Mouse (Mus musculus) liver, embryonic 14.5 days (tissue): ENCODE measurements around the gene Dalrd3. TPM values are rescaled to one million over a fixed set of nuclear protein-coding genes. Genes with fewer than 3 reads are reported as not detected.

Experiments used
- ATAC-seq: fragments of 200-750 bp; cut with Nextera tagmentation; 2 replicates; pipeline ENCODE4 v1.8.0; 2017; ENCODE audit warnings: moderate number of reproducible peaks, mild to moderate bottlenecking, moderate library complexity; ENCODE audit not compliant: insufficient read depth
- DNase-seq, 3 experiments: peaks; one replicate each; pipeline ENCODE4 v3.0.0-alpha.2; 2012 to 2013; ENCODE audit warnings: low read depth in 3 of 3, low spot score in 3 of 3
- H3K27ac ChIP-seq: fragments of 300-500 bp; sonication (generic); 2 replicates; pipeline ENCODE4 v1.5.1; 2014; ENCODE audit warnings: moderate library complexity, mild to moderate bottlenecking, control low read depth, inconsistent platforms
- H3K27me3 ChIP-seq: fragments of 300-500 bp; sonication (generic); 2 replicates; pipeline ENCODE4 v1.6.1; 2014; ENCODE audit warnings: mild to moderate bottlenecking, low read length, moderate library complexity; ENCODE audit not compliant: control insufficient read depth, insufficient read depth
- H3K36me3 ChIP-seq: fragments of 300-500 bp; sonication (generic); replicated peaks from 2 replicates; pipeline ENCODE4 v1.6.1; 2014; ENCODE audit warnings: low read depth; ENCODE audit not compliant: control insufficient read depth, insufficient read depth
- H3K4me1 ChIP-seq, 2 experiments: fragments of 200-500 bp in 1 of 2; fragments of 300-500 bp in 1 of 2; sonication (generic) in 1 of 2; replicated peaks; 2 replicates each; pipeline ENCODE4 v1.6.1; 2012 to 2014; ENCODE audit warnings: antibody characterized with exemption in 1 of 2, inconsistent platforms in 1 of 2, low read length in 1 of 2; ENCODE audit not compliant: control insufficient read depth in 2 of 2, insufficient read depth in 2 of 2
- H3K4me2 ChIP-seq: fragments of 300-500 bp; sonication (generic); 2 replicates; pipeline ENCODE4 v1.6.1; 2014; ENCODE audit warnings: low read depth, mild to moderate bottlenecking, control low read depth, moderate library complexity
- H3K4me3 ChIP-seq, 2 experiments: fragments of 200-500 bp in 1 of 2; fragments of 300-500 bp in 1 of 2; sonication (generic) in 1 of 2; 2 replicates each; pipeline ENCODE4 v1.5.1; 2012 to 2014; ENCODE audit warnings: low read depth in 2 of 2, low read length in 2 of 2, mild to moderate bottlenecking in 2 of 2, control low read depth in 1 of 2, inconsistent platforms in 1 of 2, moderate library complexity in 1 of 2; ENCODE audit not compliant: insufficient read depth in 1 of 2
- H3K9ac ChIP-seq: fragments of 300-500 bp; sonication (generic); replicated peaks from 2 replicates; pipeline ENCODE4 v1.6.1; 2014; ENCODE audit warnings: mild to moderate bottlenecking, control low read depth, moderate library complexity
- H3K9me3 ChIP-seq: fragments of 300-500 bp; sonication (generic); 2 replicates; pipeline ENCODE4 v1.6.1; 2016; ENCODE audit warnings: low read length, mixed read lengths; ENCODE audit not compliant: control insufficient read depth
- CTCF ChIP-seq: IDR thresholded peaks from 2 replicates; pipeline ENCODE4 v1.5.1; 2016; ENCODE audit warnings: antibody characterized with exemption, low read depth, control low read depth
- EP300 ChIP-seq: IDR thresholded peaks from 2 replicates; pipeline ENCODE4 v1.6.1; 2016; ENCODE audit warnings: antibody characterized with exemption, low read depth
- whole genome bisulfite sequencing: fragments of 180-500 bp; shearing (Covaris S2); extraction: QIAGEN DNeasy Blood & Tissue Kit; methylation state at CpG from one replicate; pipeline ENCODE4 v1.1.7; 2014; ENCODE audit not compliant: insufficient replicate concordance; 5-methylcytosine and 5-hydroxymethylcytosine counted together
- polyA plus RNA-seq, 2 experiments: library from polyadenylated mRNA; depleted of rRNA in 1 of 2; stranded (reverse) in 1 of 2; unstranded in 1 of 2; fragments of >200 nt; fragmentation: Nextera tagmentation in 1 of 2; extraction: Ambion mirVana in 1 of 2; gene quantifications; 2 replicates each; pipeline versions ENCODE4 v1.2.1 to v1.2.3; 2012 to 2014

Dalrd3 gene
- polyA plus RNA-seq, 2 experiments: 26.4 to 43.8 TPM

GRCm38 (mm10) chr9:108531496-108531895 is 38.2 kb upstream of the Dalrd3 start:
- ATAC-seq: no peak
- no peak overlapping the region for H3K4me3 ChIP-seq
- no peak for DNase-seq
- no peak for TF ChIP-seq EP300
- TF ChIP-seq CTCF: no peak
- no peak overlapping the region for H3K27ac ChIP-seq
- no peak overlapping the region for H3K9ac ChIP-seq
- WGBS: 80% methylated on average over 1 of the region's 1 CpGs
- no peaks in the 10 kb centered on the region for H3K4me1 ChIP-seq
- no peaks in the 10 kb centered on the region for H3K9me3 ChIP-seq
- peaks cover 82% of the 10 kb centered on the region for H3K36me3 ChIP-seq
- no peaks in the 10 kb centered on the region for H3K27me3 ChIP-seq
- no peak overlapping the region for H3K4me2 ChIP-seq

DNA sequence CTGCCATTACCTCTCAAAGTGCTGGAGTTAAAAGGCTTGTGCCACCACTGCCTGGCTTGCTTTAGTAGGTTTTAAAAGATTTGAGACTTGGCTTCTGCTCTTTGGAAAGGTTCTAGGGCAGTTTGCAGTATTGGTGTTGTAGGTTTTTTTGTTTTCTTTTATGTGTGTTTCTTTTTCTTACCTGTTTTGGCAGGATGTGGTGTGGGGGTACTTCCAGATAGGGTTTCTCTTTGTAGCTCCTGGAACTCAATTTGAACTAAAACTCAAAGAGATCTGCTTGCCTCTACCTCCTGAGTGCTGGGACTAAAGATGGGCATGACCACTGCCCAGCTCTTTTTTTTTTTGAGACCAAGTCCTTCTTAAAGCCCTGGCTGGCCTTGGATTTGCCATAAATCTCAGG is 28.8 kb upstream of the Dalrd3 start:
- Histone ChIP-seq H3K4me1 (no peaks in the 10 kb centered on the region), H3K36me3 (peaks cover 77% of the 10 kb centered on the region), H3K27me3 (no peaks in the 10 kb centered on the region), H3K4me3 (no peak overlapping the region), H3K9me3 (no peaks in the 10 kb centered on the region), H3K9ac (no peak overlapping the region), H3K4me2 (no peak overlapping the region), H3K27ac (no peak overlapping the region)
- ATAC-seq: no peak
- TF ChIP-seq EP300 (no peak), CTCF (no peak)
- no peak for DNase-seq

- DNase-seq (no peak), ATAC-seq (no peak)
- TF ChIP-seq CTCF (no peak), EP300 (no peak)
- H3K4me3 ChIP-seq: no peak overlapping the region
- no peak overlapping the region for H3K9ac ChIP-seq
- no peaks in the 10 kb centered on the region for H3K9me3 ChIP-seq
- 94% methylated on average over 3 of the region's 3 CpGs for WGBS
- no peaks in the 10 kb centered on the region for H3K27me3 ChIP-seq
- H3K36me3 ChIP-seq: peaks cover 81% of the 10 kb centered on the region
- H3K4me2 ChIP-seq: no peak overlapping the region
- no peak overlapping the region for H3K27ac ChIP-seq
- peaks cover 2 to 4% of the 10 kb centered on the region in 2 experiments; a peak in 2 of 4 replicates for H3K4me1 ChIP-seq
These were observed 23.7 kb upstream of the Dalrd3 start for GRCm38 (mm10) chr9:108545986-108546385.

DNA sequence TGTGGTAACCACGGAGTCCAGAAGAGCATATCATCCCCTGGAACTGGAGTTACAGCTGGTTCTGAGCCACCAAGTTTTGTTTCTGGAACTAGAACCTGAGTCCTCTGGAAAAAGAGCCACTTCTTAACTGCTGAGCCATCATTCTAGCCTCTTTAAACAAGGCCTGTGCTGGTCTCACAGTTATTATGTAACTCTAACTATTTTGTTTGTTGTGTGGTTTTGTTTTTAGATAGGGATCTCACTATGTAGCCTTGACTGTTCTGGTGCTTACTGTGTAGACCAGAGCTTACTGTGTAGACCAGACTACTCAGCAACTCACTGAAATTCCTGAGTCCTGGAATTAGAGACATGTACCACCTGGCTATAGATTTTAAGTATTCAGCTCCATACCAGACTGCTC is 22.8 kb upstream of the Dalrd3 start:
- ATAC-seq (no peak), DNase-seq (no peak)
- H3K4me1 ChIP-seq: peaks cover 2 to 4% of the 10 kb centered on the region in 2 experiments; a peak in 2 of 4 replicates
- H3K9me3 ChIP-seq: no peaks in the 10 kb centered on the region
- TF ChIP-seq EP300 (no peak), CTCF (no peak)
- H3K36me3 ChIP-seq: peaks cover 76% of the 10 kb centered on the region
- no peaks in the 10 kb centered on the region for H3K27me3 ChIP-seq
- 91% methylated on average over 1 of the region's 1 CpGs for WGBS
- no peak overlapping the region for H3K9ac ChIP-seq
- H3K27ac ChIP-seq: no peak overlapping the region
- no peak overlapping the region for H3K4me3 ChIP-seq
- H3K4me2 ChIP-seq: no peak overlapping the region

DNA sequence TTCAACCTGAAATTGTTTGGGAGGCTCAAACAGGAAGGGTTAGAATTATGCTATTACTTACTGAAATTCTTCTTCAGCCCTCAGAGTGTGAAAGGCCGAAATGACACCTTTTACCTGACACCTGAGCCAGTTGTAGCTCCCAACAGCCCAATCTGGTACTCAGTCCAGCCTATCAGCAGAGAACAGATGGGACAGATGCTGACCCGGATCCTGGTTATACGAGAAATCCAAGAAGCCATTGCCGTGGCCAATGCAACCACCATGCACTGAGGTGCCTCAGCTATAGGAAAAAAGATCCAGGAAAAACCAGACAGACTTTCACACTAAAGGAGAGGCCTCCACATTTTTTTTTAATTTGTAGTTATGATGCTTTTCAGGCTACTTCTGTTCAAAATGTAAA is 10.5 kb upstream of the Dalrd3 start:
- no peak overlapping the region for H3K9ac ChIP-seq
- no peak overlapping the region for H3K27ac ChIP-seq
- H3K9me3 ChIP-seq: no peaks in the 10 kb centered on the region
- TF ChIP-seq EP300 (no peak), CTCF (no peak)
- ATAC-seq (no peak), DNase-seq (no peak)
- 73% methylated on average over 4 of the region's 4 CpGs for WGBS
- no peak overlapping the region for H3K4me2 ChIP-seq
- peaks cover 10 to 14% of the 10 kb centered on the region in 2 experiments; a peak in 3 of 4 replicates for H3K4me1 ChIP-seq
- H3K27me3 ChIP-seq: no peaks in the 10 kb centered on the region
- no peak overlapping the region for H3K4me3 ChIP-seq
- H3K36me3 ChIP-seq: peaks cover 65% of the 10 kb centered on the region
